Mouse (Mus musculus): ENCODE results near the gene Helz. TPM values are rescaled to one million over a fixed set of nuclear protein-coding genes. Genes with fewer than 3 reads are reported as not detected.

Gene Helz
- polyA plus RNA-seq, 1 experiment: 23.3 TPM

GRCm38 (mm10) chr11:107682694-107683355, 135.1 kb downstream of the Helz start:
- H3K4me3 ChIP-seq (ENCODE audit: extremely low read depth, insufficient read depth, insufficient read length): no peak overlapping the region
- no peak for DNase-seq (ENCODE audit: low read depth in 1 of 2, low spot score in 2 of 2)
- WGBS: 88% methylated on average over 9 of the region's 9 CpGs
- peaks cover 21% of the 10 kb centered on the region for H3K36me3 ChIP-seq (ENCODE audit: control insufficient read depth, insufficient read depth, low read length)
- no peaks in the 10 kb centered on the region for H3K27me3 ChIP-seq (ENCODE audit: control insufficient read depth, insufficient read depth, low read length)
- no peak overlapping the region for H3K27ac ChIP-seq (ENCODE audit: insufficient read depth, low read length)
- H3K4me1 ChIP-seq (ENCODE audit: control insufficient read depth, insufficient read depth, insufficient read length): no peaks in the 10 kb centered on the region
- no peak for TF ChIP-seq CTCF (IDR thresholded peaks at IDR 0.05; ENCODE audit: extremely low read depth, insufficient read depth, insufficient read length, insufficient replicate concordance)
- no peak for TF ChIP-seq POLR2A (IDR thresholded peaks at IDR 0.05; ENCODE audit: low read depth, low read length)

GRCm38 (mm10) chr11:107683544-107684465, 136.1 kb downstream of the Helz start:
- no peaks in the 10 kb centered on the region for H3K27me3 ChIP-seq (ENCODE audit: control insufficient read depth, insufficient read depth, low read length)
- TF ChIP-seq CTCF (IDR thresholded peaks at IDR 0.05; ENCODE audit: extremely low read depth, insufficient read depth, insufficient read length, insufficient replicate concordance) (no peak), POLR2A (IDR thresholded peaks at IDR 0.05; ENCODE audit: low read depth, low read length) (no peak)
- 94% methylated on average over 19 of the region's 19 CpGs for WGBS
- no peak overlapping the region for H3K4me3 ChIP-seq (ENCODE audit: extremely low read depth, insufficient read depth, insufficient read length)
- no peaks in the 10 kb centered on the region for H3K4me1 ChIP-seq (ENCODE audit: control insufficient read depth, insufficient read depth, insufficient read length)
- no peak overlapping the region for H3K27ac ChIP-seq (ENCODE audit: insufficient read depth, low read length)
- peaks cover 22% of the 10 kb centered on the region for H3K36me3 ChIP-seq (ENCODE audit: control insufficient read depth, insufficient read depth, low read length)
- no peak for DNase-seq (ENCODE audit: low read depth in 1 of 2, low spot score in 2 of 2)

- TF ChIP-seq POLR2A (IDR thresholded peaks at IDR 0.05; ENCODE audit: low read depth, low read length): no peak
- no peak for TF ChIP-seq CTCF (IDR thresholded peaks at IDR 0.05; ENCODE audit: extremely low read depth, insufficient read depth, insufficient read length, insufficient replicate concordance)
- peaks cover 21% of the 10 kb centered on the region for H3K36me3 ChIP-seq (ENCODE audit: control insufficient read depth, insufficient read depth, low read length)
- H3K27me3 ChIP-seq (ENCODE audit: control insufficient read depth, insufficient read depth, low read length): no peaks in the 10 kb centered on the region
- no peak overlapping the region for H3K4me3 ChIP-seq (ENCODE audit: extremely low read depth, insufficient read depth, insufficient read length)
- H3K27ac ChIP-seq (ENCODE audit: insufficient read depth, low read length): no peak overlapping the region
- DNase-seq (ENCODE audit: low read depth in 1 of 2, low spot score in 2 of 2): no peak
- WGBS: 97% methylated on average over 20 of the region's 20 CpGs
- no peaks in the 10 kb centered on the region for H3K4me1 ChIP-seq (ENCODE audit: control insufficient read depth, insufficient read depth, insufficient read length)
Measured at GRCm38 (mm10) chr11:107686290-107686689, 138.6 kb downstream of the Helz start.

DNA sequence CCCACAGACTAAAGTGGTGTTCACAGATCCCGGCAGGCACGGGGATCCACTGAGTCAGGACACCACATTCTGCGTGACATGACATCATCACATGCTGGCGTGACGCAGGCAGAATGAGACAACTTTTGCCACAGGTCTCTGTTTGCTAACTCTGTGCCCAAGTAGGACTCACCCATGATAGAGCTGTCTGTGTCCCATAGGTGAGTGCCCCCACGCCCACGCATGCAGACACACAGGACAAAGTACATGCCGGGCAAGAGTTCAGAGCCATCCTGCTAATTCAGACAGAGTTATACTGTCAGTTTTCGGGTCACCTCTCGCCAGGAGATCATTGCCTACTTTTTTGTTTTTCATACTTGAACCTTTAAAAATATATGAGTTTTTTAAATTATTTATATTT, 140.8 kb downstream of the Helz start:
- TF ChIP-seq CTCF (IDR thresholded peaks at IDR 0.05; ENCODE audit: extremely low read depth, insufficient read depth, insufficient read length, insufficient replicate concordance) (no peak), POLR2A (IDR thresholded peaks at IDR 0.05; ENCODE audit: low read depth, low read length) (no peak)
- DNase-seq (ENCODE audit: low read depth in 1 of 2, low spot score in 2 of 2): no peak
- H3K27ac ChIP-seq (ENCODE audit: insufficient read depth, low read length): no peak overlapping the region
- no peaks in the 10 kb centered on the region for H3K4me1 ChIP-seq (ENCODE audit: control insufficient read depth, insufficient read depth, insufficient read length)
- H3K4me3 ChIP-seq (ENCODE audit: extremely low read depth, insufficient read depth, insufficient read length): no peak overlapping the region
- peaks cover 19% of the 10 kb centered on the region for H3K36me3 ChIP-seq (ENCODE audit: control insufficient read depth, insufficient read depth, low read length)
- 91% methylated on average over 10 of the region's 10 CpGs for WGBS
- no peaks in the 10 kb centered on the region for H3K27me3 ChIP-seq (ENCODE audit: control insufficient read depth, insufficient read depth, low read length)

DNA sequence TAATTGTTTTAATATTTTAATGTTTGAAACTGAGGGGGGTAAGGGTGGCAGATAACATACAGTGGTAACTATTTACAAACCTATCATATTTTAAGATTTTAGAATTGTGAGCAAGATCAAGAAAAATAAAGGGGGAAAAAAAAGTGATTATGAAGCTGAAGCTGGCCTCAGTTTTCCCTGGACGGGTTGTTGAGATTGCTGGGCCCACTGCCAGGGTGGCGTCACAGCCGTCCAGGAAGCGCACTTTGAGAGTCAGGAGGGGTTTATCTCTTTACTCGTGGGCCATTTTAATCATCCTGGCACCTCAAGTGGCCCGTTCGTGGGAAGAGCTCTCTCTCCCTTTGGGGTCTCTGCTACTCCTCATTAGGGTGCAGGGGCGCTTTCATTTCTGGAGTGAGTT, 143.8 kb downstream of the Helz start:
- no peak for DNase-seq (ENCODE audit: low read depth in 1 of 2, low spot score in 2 of 2)
- WGBS: 78% methylated on average over 8 of the region's 8 CpGs
- Histone ChIP-seq H3K27ac (ENCODE audit: insufficient read depth, low read length) (no peak overlapping the region), H3K4me3 (ENCODE audit: extremely low read depth, insufficient read depth, insufficient read length) (no peak overlapping the region), H3K36me3 (ENCODE audit: control insufficient read depth, insufficient read depth, low read length) (peaks cover 6% of the 10 kb centered on the region), H3K27me3 (ENCODE audit: control insufficient read depth, insufficient read depth, low read length) (no peaks in the 10 kb centered on the region), H3K4me1 (ENCODE audit: control insufficient read depth, insufficient read depth, insufficient read length) (no peaks in the 10 kb centered on the region)
- TF ChIP-seq CTCF (IDR thresholded peaks at IDR 0.05; ENCODE audit: extremely low read depth, insufficient read depth, insufficient read length, insufficient replicate concordance) (no peak), POLR2A (IDR thresholded peaks at IDR 0.05; ENCODE audit: low read depth, low read length) (no peak)

DNA sequence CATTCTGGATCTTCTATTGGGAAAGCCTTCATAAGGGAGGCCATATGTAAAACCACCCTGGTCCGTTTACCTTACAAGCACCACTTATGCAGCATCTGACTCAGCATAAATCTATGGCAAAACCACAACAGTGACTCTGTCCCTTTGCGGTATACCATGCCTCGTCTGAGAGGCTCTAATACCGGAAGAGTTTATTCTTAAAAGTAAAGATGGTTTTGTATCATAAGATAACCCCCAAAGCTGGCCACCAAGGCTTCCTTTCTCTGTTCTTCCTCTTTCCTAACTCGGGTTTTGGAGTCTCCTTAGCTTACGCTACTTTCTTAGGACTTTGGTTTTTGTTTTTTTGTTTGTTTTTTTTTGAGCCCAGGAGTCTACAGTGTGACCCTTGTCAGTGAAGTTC, 145.6 kb downstream of the Helz start:
- no peak overlapping the region for H3K27ac ChIP-seq (ENCODE audit: insufficient read depth, low read length)
- TF ChIP-seq CTCF (IDR thresholded peaks at IDR 0.05; ENCODE audit: extremely low read depth, insufficient read depth, insufficient read length, insufficient replicate concordance) (no peak), POLR2A (IDR thresholded peaks at IDR 0.05; ENCODE audit: low read depth, low read length) (no peak)
- no peak overlapping the region for H3K4me3 ChIP-seq (ENCODE audit: extremely low read depth, insufficient read depth, insufficient read length)
- no peak for DNase-seq (ENCODE audit: low read depth in 1 of 2, low spot score in 2 of 2)
- WGBS: 14% methylated on average over 6 of the region's 6 CpGs
- H3K27me3 ChIP-seq (ENCODE audit: control insufficient read depth, insufficient read depth, low read length): no peaks in the 10 kb centered on the region
- no peaks in the 10 kb centered on the region; the same call in 1 of the 2 replicates for H3K36me3 ChIP-seq (ENCODE audit: control insufficient read depth, insufficient read depth, low read length)
- no peaks in the 10 kb centered on the region for H3K4me1 ChIP-seq (ENCODE audit: control insufficient read depth, insufficient read depth, insufficient read length)

Measured in spleen, adult 2 months (tissue).